Mouse (Mus musculus): Measurements from ENCODE around the gene Lars2. TPM values are rescaled to one million over a fixed set of nuclear protein-coding genes. Genes with fewer than 3 reads are reported as not detected.

The Lars2 gene
- polyA plus RNA-seq, 1 experiment from 2014 or later = 838 TPM

DNA sequence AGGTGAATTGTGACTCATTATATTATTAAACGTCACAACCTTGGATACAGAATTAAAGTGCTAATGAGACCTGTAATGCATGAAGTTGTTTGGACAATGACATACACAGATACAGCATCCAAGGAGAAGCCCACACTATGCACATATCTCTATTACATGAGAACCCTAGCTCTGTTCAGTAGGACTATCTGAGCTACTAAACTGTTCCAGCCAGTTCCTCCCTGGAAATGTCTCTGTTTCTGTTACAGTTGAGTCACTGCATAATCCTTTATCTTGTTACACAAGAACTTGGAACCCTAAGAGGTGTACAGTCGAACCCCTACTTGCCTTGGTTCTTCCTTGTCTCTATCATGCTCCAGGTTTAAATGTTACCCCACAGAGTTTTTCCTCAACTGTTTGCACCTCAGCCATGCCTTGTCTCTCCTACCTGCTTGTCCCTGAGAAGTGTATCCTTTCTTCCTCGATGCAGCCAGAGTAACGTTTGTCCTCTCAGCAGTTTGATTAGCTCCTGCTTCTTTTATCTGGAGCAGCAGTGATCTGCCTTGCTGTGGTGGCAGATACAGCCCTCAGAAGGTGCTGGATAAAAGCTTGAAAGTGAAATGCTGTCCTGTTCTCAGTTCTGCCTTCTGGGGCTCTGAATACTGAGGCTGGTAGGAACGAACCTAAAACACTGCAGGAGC, 101.8 kb downstream of the Lars2 start:
- WGBS = 43% methylated on average over 5 of the region's 5 CpGs
- Histone ChIP-seq H3K9me3 (no peaks in the 10 kb centered on the region), H3K27me3 (ENCODE audit: insufficient read depth, poor library complexity, severe bottlenecking) (no peaks in the 10 kb centered on the region), H3K36me3 (peaks cover 6% of the 10 kb centered on the region), H3K27ac (no peak overlapping the region), H3K4me1 (peaks cover 17% of the 10 kb centered on the region; the same call in 1 of the 2 replicates), H3K4me3 (no peak overlapping the region)
- DNase-seq (ENCODE audit: low spot score) = no peak

DNA sequence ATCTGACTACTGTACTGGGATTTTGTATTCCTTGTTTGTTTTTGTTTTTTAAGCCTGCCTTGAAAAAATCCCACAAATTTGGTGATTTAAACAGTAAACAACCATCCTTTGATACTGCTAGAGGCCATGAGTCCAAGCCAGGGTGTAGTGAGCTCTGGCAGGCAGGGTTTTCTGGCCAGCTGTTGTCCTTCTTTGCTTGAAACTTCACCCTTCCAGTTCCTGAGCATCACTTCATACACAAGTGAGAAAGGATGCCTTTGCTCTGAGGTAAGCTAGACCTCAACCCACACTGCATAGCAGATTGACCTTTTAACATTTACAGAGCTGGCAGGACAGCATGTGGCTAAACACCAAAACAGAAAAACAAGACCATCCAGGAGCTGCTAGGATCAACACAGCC, 102.4 kb downstream of the Lars2 start:
- Histone ChIP-seq H3K27ac (no peak overlapping the region), H3K9me3 (no peaks in the 10 kb centered on the region), H3K4me3 (no peak overlapping the region), H3K4me1 (peaks cover 18% of the 10 kb centered on the region; the same call in 1 of the 2 replicates), H3K36me3 (0 out of 2 replicates have a peak, but pooled peaks cover 4% of the 10 kb centered on the region), H3K27me3 (ENCODE audit: insufficient read depth, poor library complexity, severe bottlenecking) (no peaks in the 10 kb centered on the region)
- DNase-seq (ENCODE audit: low spot score) = no peak

DNA sequence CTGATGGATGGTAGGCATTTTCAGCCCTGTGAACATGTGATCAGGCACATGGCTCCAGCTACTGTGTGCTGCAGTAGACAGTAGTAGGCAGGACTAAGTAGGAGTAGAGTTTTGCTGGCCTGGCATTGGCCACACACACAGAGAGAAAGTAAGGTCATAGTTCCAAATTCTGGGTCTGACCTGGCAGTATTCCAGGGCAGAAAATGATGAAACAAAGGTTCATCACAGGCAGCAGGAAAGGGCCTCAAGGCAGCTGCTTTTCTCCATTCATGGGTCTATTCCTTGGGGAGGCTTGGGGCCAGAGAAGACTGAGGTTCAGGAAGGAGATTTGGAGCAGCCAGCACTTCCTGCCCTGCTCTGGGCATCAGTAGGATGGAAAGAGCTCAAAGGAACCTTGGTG, 106.7 kb downstream of the Lars2 start:
- Histone ChIP-seq H3K36me3 (no peaks in the 10 kb centered on the region), H3K27me3 (ENCODE audit: insufficient read depth, poor library complexity, severe bottlenecking) (no peaks in the 10 kb centered on the region), H3K4me1 (0 out of 2 replicates have a peak, but pooled peaks cover 15% of the 10 kb centered on the region), H3K4me3 (no peak overlapping the region), H3K9me3 (no peaks in the 10 kb centered on the region), H3K27ac (no peak overlapping the region)
- DNase-seq (ENCODE audit: low spot score) = no peak

DNA sequence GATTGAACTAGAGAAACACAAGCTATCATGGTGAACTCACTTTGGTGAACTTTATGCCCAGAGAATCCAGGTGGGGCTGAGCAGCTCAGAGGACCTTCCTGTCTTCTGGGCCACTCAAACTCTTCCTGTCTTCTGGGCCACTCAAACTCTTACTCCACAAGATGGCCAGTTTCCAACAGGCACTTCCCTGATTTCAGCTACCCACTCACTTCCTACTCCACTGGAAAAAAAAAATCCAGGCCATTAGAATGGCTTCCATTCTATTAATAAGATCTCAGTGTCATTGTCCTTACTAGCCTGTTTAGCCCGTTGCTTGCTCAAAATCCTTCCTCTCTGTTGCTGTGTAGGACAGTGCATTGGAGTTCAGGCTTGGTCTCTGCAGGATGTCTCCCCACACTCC, 108.8 kb downstream of the Lars2 start:
- no peak for DNase-seq (ENCODE audit: low spot score)
- Histone ChIP-seq H3K4me3 (no peak overlapping the region), H3K27me3 (ENCODE audit: insufficient read depth, poor library complexity, severe bottlenecking) (no peaks in the 10 kb centered on the region), H3K36me3 (peaks cover 7% of the 10 kb centered on the region), H3K27ac (no peak overlapping the region), H3K4me1 (peaks cover 30% of the 10 kb centered on the region), H3K9me3 (no peaks in the 10 kb centered on the region)
- 78% methylated on average over 1 of the region's 1 CpGs for WGBS

DNA sequence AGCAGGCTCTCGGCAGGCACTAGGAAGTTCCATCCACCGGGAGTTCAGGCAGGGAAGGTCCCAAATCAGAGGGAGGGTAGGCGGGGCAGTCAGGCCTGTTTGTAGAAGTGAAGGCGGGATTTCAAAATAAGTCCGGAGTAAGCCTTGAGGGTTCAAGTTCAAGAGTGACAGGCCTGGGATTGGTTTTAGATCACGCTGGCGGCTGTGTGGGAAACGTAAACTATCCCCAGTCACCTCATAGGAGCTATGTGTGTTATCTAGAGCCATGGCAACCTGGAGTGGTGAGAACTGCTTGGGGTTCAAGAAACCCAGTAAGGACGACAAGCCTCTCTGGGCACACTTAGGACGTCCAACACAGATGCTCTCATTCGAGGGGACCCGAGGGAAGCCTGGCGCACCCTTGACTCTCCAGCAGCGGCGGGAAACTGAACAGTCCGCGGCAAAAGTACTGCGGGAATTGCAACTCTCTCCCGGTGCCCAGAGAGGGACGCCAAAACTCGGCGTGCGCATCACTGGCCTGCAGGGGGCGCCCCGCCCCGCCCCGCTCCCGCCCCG, 111.4 kb downstream of the Lars2 start:
- WGBS = 0% methylated on average over 26 of the region's 29 CpGs
- peaks cover 20% of the 10 kb centered on the region for H3K36me3 ChIP-seq
- DNase-seq (ENCODE audit: low spot score) = peak; percentile 91
- H3K4me3 ChIP-seq = peak overlapping the region; percentile 73
- H3K9me3 ChIP-seq = no peaks in the 10 kb centered on the region
- H3K27ac ChIP-seq = peak overlapping the region; percentile 92
- peaks cover 52% of the 10 kb centered on the region for H3K4me1 ChIP-seq
- H3K27me3 ChIP-seq (ENCODE audit: insufficient read depth, poor library complexity, severe bottlenecking) = no peaks in the 10 kb centered on the region

DNA sequence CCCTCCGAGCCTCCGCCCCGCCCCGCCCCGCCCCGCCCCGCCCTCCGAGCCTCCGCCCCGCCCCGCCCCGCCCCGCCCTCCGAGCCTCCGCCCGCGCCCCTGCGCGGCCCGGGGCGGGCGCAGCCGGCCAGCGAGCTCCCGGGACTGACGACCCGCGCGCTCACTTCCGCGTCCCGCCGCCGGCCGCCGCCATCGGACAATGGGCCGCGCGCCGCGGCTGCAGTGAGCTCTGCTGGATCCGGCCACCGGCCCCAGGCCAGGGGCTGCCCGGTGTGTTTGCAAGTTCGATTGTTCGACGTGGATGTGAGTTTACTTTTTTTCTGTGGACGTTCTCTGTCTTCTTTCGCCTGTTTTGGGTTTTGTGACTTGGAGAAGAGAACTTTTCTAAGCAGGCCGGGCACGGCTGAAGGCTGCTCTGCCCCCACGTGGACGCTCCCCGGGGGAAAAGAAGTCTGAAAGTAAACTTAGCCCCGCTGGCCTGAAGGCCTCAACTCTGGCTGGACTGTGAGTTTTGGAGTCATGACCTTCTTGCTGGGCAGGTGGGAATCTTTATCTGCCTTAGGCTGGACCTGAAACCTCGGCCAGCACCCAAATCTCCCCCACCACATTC, 112.0 kb downstream of the Lars2 start, which contains the start of gene Limd1:
TSS of gene Limd1 (plus strand) at position 121 of the 610 bp plus-strand sequence.
- H3K27ac ChIP-seq = peak within 1 kb of the TSS; percentile 92
- DNase-seq (ENCODE audit: low spot score) = peak; percentile 81
- no peaks in the 10 kb centered on the region for H3K27me3 ChIP-seq (ENCODE audit: insufficient read depth, poor library complexity, severe bottlenecking)
- H3K9me3 ChIP-seq = no peaks in the 10 kb centered on the region
- H3K4me3 ChIP-seq = peak within 1 kb of the TSS; percentile 73
- peaks cover 20% of the 10 kb centered on the region for H3K36me3 ChIP-seq
- under 1% methylated on average over 45 of the region's 57 CpGs for WGBS
- peaks cover 54% of the 10 kb centered on the region for H3K4me1 ChIP-seq

DNA sequence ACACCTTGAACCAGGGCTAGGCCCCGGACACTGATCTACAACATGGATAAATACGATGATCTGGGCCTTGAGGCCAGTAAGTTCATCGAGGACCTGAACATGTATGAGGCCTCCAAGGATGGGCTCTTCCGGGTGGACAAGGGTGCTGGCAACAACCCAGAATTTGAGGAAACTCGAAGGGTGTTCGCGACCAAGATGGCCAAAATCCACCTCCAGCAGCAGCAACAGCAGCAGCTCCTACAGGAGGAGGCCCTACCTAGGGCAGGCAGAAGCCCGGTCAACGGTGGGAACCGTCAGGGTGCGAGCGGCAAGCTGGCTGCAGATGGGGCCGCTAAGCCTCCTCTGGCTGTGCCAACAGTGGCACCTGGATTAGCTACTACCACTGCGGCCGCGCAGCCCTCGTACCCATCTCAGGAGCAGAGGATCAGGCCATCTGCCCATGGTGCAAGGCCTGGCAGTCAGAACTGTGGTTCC, 112.5 kb downstream of the Lars2 start:
- H3K27me3 ChIP-seq (ENCODE audit: insufficient read depth, poor library complexity, severe bottlenecking) = no peaks in the 10 kb centered on the region
- peak; percentile 85 for DNase-seq (ENCODE audit: low spot score)
- WGBS = 21% methylated on average over 17 of the region's 17 CpGs
- H3K4me3 ChIP-seq = peak overlapping the region; percentile 73
- H3K27ac ChIP-seq = peak overlapping the region; percentile 92
- H3K4me1 ChIP-seq = peaks cover 60% of the 10 kb centered on the region
- H3K36me3 ChIP-seq = peaks cover 24% of the 10 kb centered on the region
- H3K9me3 ChIP-seq = no peaks in the 10 kb centered on the region

DNA sequence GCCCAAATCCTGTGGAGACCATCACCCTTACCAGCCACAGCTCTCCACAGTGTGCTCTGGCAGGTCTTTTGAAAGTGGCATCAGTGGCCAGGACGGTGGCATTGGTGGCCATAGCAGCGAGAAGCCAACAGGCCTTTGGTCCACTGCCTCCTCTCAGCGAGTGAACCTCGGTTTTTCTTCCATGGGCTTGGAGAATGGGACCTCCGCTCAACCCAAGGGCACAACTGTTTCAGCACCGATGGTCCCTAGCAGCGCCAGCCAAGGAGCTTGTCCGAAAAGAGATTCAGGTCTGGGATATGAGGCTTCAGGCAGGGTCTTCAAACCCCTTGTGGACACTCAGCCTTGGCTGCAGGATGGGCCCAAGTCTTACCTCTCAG, 113.1 kb downstream of the Lars2 start:
- Histone ChIP-seq H3K36me3 (peaks cover 29% of the 10 kb centered on the region), H3K27ac (peak overlapping the region; percentile 92)
- no peak for DNase-seq (ENCODE audit: low spot score)

DNA sequence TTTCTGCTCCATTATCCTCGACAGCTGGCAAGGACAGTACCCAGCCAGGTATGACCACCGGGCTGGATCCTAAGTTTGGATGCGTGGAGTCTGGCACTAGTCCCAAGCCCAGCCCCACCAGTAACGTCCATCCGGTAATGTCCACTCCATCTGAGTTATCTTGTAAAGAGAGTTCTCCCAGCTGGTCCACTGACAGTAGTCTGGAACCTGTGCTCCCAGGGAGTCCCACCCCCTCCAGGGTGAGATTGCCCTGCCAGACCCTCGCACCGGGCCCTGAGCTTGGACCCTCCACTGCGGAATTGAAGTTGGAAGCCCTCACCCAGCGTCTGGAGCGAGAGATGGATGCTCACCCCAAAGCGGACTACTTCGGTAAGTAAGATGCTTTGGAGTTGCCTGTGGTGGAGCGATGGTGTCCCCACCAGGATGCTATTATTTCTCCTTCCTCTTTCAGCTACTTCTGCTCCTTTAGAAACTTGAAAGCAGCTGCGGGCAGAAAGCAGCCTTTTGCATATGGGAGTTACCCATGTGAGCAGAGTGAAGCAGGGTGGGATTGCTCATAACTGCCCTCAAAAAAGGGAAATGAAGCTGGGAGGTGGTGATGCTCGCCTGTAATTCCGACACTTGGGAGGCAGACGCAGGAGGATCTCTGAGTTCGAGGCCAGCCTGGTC, 113.7 kb downstream of the Lars2 start:
- peak overlapping the region; percentile 73 for H3K4me3 ChIP-seq
- no peaks in the 10 kb centered on the region for H3K27me3 ChIP-seq (ENCODE audit: insufficient read depth, poor library complexity, severe bottlenecking)
- no peaks in the 10 kb centered on the region for H3K9me3 ChIP-seq
- 79% methylated on average over 18 of the region's 18 CpGs for WGBS
- DNase-seq (ENCODE audit: low spot score) = no peak
- peaks cover 30% of the 10 kb centered on the region for H3K36me3 ChIP-seq
- peaks cover 67% of the 10 kb centered on the region for H3K4me1 ChIP-seq
- H3K27ac ChIP-seq = peak overlapping the region; percentile 92; the same call in 1 of the 2 replicates

More for the DNA sequence above, 113.1 kb downstream of the Lars2 start:
- peak overlapping the region; percentile 73 for H3K4me3 ChIP-seq
- no peaks in the 10 kb centered on the region for H3K9me3 ChIP-seq
- H3K27me3 ChIP-seq (ENCODE audit: insufficient read depth, poor library complexity, severe bottlenecking) = no peaks in the 10 kb centered on the region
- H3K4me1 ChIP-seq = peaks cover 66% of the 10 kb centered on the region
- WGBS = 85% methylated on average over 8 of the region's 8 CpGs

DNA sequence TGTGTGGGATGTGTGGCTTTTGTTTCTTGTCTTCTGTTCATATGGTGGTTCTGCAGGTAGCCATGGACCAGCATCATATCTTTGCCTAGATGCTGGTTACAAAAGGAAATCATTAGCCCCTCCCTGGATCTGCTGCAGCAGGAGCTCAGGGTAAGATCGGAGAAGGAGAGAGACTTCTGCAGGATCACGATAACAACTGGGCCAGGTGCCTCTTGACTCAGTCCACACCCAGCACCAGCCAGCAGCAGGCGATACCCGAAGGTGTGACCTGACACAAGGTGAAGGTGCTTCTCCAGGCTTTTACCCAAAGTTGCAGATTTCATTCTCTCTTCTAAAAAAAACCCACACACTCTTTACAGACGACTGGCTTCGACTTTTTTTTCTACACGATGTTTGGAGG, 114.4 kb downstream of the Lars2 start:
- H3K4me3 ChIP-seq = peak overlapping the region; percentile 73
- no peaks in the 10 kb centered on the region for H3K27me3 ChIP-seq (ENCODE audit: insufficient read depth, poor library complexity, severe bottlenecking)
- peak; percentile 83 for DNase-seq (ENCODE audit: low spot score)
- peaks cover 74% of the 10 kb centered on the region for H3K4me1 ChIP-seq
- no peak overlapping the region for H3K27ac ChIP-seq
- 62% methylated on average over 7 of the region's 7 CpGs for WGBS
- H3K36me3 ChIP-seq = peaks cover 38% of the 10 kb centered on the region
- no peaks in the 10 kb centered on the region for H3K9me3 ChIP-seq

DNA sequence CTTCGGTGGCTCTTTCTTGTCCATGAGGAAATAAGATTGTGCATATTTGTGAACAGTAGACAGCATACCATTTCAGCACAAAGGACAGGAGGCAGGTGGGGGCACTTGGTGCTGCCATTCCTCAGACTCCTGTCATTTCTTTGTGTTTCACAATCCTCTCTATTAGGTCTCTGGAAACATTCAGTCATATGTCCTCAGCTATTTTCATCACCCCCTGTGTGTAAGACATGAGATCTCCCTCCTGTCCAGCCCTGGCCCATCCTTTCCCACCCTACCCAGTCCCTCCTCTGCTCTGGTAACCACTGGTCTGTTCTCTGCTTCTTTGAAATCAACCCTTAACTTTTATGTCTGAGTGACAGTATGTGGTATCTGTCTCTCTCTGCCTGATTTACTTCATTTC, 116.9 kb downstream of the Lars2 start:
- 79% methylated on average over 1 of the region's 1 CpGs for WGBS
- no peak for DNase-seq (ENCODE audit: low spot score)
- Histone ChIP-seq H3K4me3 (no peak overlapping the region), H3K27me3 (ENCODE audit: insufficient read depth, poor library complexity, severe bottlenecking) (no peaks in the 10 kb centered on the region), H3K27ac (no peak overlapping the region), H3K9me3 (no peaks in the 10 kb centered on the region), H3K36me3 (peaks cover 51% of the 10 kb centered on the region), H3K4me1 (peaks cover 83% of the 10 kb centered on the region)

DNA sequence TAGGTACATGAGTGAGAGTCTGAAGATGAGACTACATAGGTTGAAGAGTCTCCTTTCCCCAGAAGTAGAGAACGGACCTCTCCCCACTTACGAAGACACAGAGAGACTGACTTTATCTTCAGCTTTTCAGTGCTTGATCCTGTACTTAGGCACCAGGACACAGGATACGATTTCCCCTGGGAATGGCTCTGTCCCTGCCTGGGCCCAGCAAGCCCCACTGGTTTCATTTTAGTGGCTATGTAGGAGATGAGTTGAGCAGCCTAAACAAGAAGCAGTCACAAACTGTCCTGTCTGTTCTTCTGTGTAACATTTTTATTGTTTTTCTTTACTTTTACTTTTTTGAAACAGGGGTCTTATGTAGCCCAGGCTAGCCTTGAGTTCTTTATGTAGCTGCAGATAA, 118.1 kb downstream of the Lars2 start:
- Histone ChIP-seq H3K4me1 (peaks cover 85% of the 10 kb centered on the region), H3K27me3 (ENCODE audit: insufficient read depth, poor library complexity, severe bottlenecking) (no peaks in the 10 kb centered on the region), H3K27ac (no peak overlapping the region), H3K36me3 (peaks cover 54% of the 10 kb centered on the region), H3K4me3 (no peak overlapping the region), H3K9me3 (no peaks in the 10 kb centered on the region)
- DNase-seq (ENCODE audit: low spot score) = no peak
- WGBS = 82% methylated on average over 3 of the region's 3 CpGs

DNA sequence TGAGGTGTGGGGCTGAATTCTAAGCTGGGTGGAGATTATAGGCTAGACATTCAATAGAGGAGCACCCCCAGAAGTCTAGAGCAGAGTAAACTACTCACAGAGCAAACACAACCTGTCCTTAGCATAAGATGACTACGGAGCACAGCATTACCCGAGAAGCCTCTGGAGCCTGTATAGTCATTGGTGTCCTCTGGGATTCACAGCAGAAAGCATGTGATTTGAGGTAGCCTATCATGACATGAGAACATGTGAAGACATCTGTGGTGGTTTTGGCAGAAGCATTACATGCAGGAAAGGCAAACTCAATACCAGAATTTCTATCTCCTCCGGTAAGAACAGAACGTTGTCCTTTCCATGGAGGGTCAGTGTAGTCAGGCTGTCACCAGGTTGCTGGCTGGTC, 118.8 kb downstream of the Lars2 start:
- peaks cover 48% of the 10 kb centered on the region for H3K36me3 ChIP-seq
- H3K27me3 ChIP-seq (ENCODE audit: insufficient read depth, poor library complexity, severe bottlenecking) = no peaks in the 10 kb centered on the region
- 90% methylated on average over 4 of the region's 4 CpGs for WGBS
- no peak overlapping the region for H3K27ac ChIP-seq
- H3K4me1 ChIP-seq = peaks cover 85% of the 10 kb centered on the region
- H3K4me3 ChIP-seq = no peak overlapping the region
- DNase-seq (ENCODE audit: low spot score) = no peak
- no peaks in the 10 kb centered on the region for H3K9me3 ChIP-seq
